Mouse (Mus musculus): ENCODE measurements at regions not wholly inside any gene's neighbourhood (a gene's known extent, or its start where the extent isn't known, plus 50 kb on each side); places are given as distances from the start of the nearest gene placed in this dataset.

DNA sequence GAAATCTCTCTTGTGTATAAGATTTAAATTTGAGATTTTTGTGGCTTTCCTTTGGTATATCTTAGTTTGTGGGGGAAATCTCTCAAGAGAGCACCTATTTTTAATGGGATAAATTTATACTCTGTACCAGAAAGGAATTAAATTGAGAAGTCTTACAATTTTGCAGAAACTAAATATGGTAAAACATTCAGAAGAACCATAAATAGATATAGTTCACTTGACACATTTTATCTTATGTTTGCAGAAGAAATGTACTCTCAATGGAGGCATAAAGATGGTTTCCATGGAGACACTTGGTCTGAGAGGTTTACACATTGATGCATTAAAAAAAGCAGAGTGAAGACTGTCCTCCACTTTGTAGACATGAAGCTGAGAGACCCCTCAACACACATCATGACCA lies 86.9 kb downstream of the Ndufa10 start:
- no peak for DNase-seq (ENCODE audit: low read depth)

- DNase-seq (ENCODE audit: low read depth), result no peak
These were observed 88.7 kb downstream of the Ndufa10 start for GRCm38 (mm10) chr1:92384945-92385344.

DNA sequence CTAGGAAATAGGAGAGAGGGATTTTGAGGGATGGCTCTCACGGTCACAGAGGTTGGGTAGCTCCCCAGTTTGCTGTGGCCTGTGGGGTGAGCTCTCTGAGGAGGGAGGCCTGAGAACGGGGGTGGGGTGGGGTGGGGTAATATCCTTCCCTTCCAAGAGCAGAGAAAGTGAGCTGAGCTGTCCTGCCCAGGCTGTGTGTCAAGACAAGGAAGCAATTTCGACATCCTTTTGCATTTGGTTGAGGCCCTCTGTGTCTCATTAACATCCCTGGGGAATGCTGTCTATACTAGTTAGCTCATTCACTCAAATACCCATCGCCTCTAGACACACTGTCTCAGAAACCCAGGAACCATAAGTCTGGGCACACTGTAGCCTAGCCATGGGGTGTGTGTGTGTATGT lies 89.9 kb downstream of the Ndufa10 start:
- DNase-seq (ENCODE audit: low read depth), result no peak

GRCm38 (mm10) chr1:92379510-92379886 lies 94.2 kb downstream of the Ndufa10 start:
- no peak for DNase-seq (ENCODE audit: low read depth)

DNA sequence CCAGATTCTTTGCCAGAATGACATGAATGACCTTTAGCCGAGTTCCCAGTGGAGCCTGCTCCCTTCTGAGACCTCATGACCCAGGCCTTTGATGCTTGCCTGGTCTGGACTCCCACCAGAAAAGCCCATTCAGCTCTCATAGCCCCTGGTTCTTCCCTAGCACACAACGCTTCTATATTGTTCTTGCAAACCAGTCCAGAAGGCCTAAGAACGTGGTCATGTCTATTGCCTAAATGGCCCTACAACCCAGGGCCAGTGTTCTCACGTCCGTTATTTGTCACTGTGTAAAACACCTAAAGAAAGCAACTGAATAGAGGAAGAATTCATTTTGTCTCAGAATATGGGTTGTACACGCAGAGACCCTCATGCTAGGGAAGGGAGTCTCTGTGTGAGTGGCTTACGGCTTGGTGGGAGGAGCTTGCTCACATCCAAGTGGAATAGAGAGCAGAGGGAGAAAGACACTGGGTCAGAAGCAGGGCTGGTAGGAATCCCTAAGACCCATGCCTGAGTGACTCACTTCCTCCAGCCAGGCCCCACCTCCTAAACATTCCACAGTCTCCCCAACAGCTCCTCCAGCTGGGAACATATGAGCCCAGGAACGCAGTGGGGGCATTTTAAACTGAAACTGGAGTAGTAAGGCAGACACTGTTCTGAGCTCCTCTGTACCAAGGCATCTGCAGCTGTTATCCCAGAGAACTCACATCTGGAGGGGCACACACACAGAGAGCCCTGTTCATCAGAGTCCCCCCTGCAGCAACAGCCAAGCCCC lies 94.7 kb downstream of the Ndufa10 start:
- no peak for DNase-seq (ENCODE audit: low read depth)

GRCm38 (mm10) chr1:92376456-92376855 lies 97.2 kb downstream of the Ndufa10 start:
- DNase-seq (ENCODE audit: low read depth), result no peak

- DNase-seq (ENCODE audit: low read depth), result no peak
These were observed 101.3 kb downstream of the Ndufa10 start for GRCm38 (mm10) chr1:92372222-92372990.

- peak; percentile 67 for DNase-seq (ENCODE audit: low read depth)
These were observed 102.2 kb downstream of the Ndufa10 start for GRCm38 (mm10) chr1:92371357-92371981.

GRCm38 (mm10) chr1:92370842-92371241 lies 102.8 kb downstream of the Ndufa10 start:
- DNase-seq (ENCODE audit: low read depth), result no peak

GRCm38 (mm10) chr1:92369972-92370371 lies 103.7 kb downstream of the Ndufa10 start:
- DNase-seq (ENCODE audit: low read depth), result no peak

DNA sequence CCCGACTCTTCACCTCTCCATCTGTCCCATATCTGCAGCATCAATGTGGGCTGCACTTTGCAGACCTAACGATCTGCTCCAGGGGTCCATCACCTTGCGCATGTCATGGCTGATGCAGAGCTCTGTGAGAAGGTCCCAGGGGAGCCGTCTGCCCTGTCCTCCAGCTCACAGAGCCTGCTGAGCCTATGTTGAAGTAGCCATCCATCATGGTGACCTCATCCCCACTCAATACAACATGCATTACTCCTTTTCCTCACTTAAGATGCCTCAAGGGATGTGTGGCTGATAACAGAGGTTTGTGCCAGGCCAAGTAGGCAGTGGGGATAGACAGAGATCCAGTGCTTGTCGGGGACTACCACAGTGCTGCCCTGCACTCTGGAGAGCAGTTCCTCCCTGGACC lies 107.4 kb downstream of the Ndufa10 start:
- DNase-seq (ENCODE audit: low read depth), result no peak

DNA sequence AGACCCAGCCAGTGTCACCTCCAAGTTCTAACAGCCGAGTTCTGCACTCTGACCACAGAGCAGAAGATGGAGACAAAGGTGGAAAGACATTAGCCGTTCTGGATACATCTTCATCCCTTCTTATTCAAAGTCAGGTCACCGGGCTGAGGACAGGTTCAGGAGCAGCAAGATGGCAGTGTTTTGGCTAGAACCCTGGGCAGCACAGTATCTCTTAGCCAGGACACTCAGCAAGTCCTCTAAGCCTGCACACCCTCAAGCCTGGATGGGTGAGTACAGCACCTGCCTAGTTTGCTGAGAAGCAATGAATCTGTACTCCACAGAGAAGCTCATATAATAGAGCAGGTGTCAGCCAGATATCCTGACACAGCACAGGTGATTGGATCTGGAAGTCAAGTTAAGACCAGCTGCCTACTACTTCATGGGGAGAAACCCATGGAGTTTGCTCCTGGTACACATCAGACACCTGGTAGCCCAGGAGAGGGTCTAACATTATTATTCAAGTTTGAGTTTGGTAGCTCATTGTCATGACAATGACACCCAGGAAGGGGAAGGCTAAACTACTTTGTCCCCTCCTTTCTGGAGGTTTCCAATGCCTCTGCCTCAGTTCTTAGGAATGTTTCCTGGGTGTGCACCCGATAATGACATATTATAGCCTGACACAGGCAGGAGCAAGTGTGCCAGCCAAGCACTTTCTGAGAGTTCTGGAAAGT lies 108.1 kb downstream of the Ndufa10 start:
- DNase-seq (ENCODE audit: low read depth), result no peak

DNA sequence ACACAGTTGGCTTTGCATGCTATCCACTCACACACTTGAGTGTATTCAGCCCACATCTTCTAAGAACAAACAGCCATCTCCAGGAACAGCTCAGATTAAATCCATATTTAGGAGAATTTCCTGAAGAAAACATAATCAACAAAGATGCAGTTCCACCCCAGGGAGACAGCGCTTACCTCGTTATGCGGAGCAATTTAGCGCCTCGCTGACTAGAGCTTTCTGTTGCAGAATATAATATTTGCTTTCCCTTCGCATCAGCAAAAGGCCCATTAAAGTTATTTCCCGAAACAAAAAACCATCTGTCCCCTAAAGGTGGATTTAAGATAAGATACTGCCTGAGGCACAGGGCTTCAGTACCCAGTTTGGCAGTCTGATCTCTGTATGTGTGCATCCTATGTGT lies 112.0 kb downstream of the Ndufa10 start:
- no peak for DNase-seq (ENCODE audit: low read depth)

DNA sequence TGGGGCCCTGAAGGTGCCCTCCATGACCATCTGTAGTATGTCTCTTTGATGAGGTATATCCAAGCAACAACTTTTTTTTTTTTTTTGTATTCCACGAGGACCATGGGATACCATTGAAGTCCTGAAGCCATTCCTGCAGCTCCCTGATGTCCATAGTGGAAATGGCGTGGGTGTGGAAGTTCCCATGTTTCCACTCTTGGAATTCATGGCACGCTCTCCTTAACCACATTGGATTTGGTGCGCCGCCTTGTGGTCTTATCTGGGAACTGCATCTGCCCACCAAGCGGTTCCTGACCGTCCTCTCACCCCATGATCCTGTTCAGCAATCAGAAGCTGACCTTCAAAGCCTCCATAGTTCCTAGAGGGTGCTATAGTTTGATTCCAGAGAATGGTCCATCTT lies 113.4 kb downstream of the Ndufa10 start:
- DNase-seq (ENCODE audit: low read depth), result peak; percentile 61

DNA sequence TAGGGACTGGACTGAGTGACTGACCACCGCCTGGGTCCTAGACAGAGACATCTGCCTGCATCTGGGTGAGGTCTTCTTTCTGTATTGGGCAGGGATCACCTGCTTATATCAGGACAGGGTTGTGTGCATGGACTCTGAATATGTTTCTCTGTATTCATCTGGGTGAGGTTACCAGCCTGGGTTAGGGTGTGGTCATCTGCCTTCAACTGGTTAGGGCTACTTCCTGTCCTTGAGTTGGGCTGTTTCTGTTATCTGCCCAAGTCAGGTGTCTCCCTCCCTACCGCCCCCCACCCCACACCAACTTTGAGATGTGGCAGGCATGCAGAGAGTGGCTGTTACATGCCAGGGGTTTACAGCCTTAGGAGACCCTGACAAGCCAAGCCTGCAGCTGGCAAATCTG lies 114.2 kb downstream of the Ndufa10 start:
- DNase-seq (ENCODE audit: low read depth), result no peak

DNA sequence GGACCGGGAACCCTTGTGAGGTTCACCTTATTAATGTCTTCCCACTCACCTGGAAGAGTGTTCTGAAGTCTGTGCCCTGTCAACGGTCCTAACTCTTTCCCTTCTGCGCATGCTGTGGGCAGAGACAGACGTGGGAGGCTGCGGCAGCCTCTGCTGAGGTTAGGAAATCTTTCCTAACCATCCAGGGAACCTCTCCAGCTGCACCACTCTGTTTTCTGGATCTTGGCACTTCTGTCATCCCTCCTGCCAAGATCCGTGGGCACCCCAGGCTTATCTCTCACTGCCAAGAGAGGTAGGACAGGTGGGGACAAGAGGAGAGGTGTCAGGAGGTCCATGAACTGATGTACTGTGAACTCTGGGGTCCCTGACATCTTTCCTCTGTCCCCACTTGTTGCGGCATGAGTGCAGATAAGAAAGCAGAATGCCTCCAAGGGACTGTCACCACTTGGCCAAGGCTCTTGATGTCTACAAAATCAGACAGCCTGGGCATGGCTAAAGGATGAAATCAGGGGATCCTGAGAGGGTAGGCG lies 114.8 kb downstream of the Ndufa10 start:
- DNase-seq (ENCODE audit: low read depth), result no peak

DNA sequence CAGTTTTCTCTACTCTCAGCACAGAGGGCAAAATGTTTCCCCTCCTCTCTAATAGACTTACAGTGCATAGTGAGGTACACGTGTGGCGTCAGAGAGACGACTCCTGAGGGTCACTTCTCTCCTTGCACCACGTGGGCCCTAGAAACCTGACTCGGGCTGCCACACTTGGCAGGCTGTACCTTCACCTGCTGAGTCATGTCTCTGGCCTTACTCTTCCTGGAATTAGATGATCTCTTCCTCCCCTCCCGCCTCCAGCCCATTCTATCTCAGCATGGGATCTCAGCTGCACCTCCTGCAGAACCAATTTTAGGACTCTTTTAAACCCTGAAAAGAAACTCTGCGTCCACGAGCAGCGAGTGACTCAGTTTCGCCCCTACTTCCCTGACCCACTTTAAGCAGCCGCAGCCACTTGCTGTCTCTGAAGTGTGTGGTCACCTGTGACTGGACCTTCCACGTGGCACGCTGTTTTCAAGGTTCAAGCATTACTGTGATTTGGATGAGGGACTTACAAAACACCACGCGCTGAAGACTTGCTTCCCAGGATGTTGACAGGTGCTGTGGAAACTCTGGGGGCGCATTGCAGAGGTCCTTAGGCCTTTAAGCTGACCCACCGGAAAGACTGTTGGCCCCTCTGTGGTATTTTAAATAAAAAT lies 125.2 kb downstream of the Ndufa10 start:
- no peak for DNase-seq (ENCODE audit: low read depth)

- no peak for DNase-seq (ENCODE audit: low read depth)
These were observed 126.0 kb downstream of the Ndufa10 start for GRCm38 (mm10) chr1:92347656-92348055.

GRCm38 (mm10) chr1:92343768-92344167 lies 129.9 kb downstream of the Ndufa10 start:
- no peak for DNase-seq (ENCODE audit: low read depth)

DNA sequence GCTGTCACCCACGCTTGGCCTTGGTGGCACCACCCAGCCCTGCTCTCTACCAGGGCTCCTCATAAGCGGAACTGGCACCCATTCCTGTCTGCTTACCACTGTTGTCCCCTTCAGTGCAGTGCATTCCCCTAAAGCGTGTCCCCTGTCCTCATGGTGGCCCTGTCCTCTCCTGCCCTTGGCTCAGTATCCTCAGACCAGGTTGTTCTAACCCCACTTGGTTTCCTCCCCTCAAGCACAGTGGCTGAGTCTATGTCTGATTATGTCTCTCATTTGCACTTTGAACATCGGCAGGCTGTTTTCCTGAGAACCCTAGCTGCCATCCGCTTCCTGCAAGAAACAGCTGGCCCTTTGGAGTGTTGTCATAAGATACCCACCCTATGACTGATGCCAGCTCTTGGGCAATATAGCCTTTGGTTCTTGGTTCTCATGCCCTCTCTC lies 130.5 kb downstream of the Ndufa10 start:
- no peak for DNase-seq (ENCODE audit: low read depth)

GRCm38 (mm10) chr1:92341846-92342540 lies 131.7 kb downstream of the Ndufa10 start:
- DNase-seq (ENCODE audit: low read depth), result no peak
